Mouse (Mus musculus): Measurements from ENCODE around the gene Ptger4.

Gene Ptger4

GRCm38 (mm10) chr15:5165121-5165773 is 78.7 kb downstream of the Ptger4 start:
- no peak for DNase-seq (ENCODE audit: low spot score in 2 of 2)

- peak; percentile 32 to 43 for DNase-seq (ENCODE audit: low spot score in 2 of 2)
These were observed 85.2 kb downstream of the Ptger4 start for GRCm38 (mm10) chr15:5158827-5159226.

GRCm38 (mm10) chr15:5157386-5157785 is 86.6 kb downstream of the Ptger4 start:
- DNase-seq (ENCODE audit: low spot score in 2 of 2), result peak in 1 of 2 experiments; percentile 14

Measured in heart, adult 9 months (tissue).